Mouse (Mus musculus) common myeloid progenitor, adult 5-6 weeks (primary cell): ENCODE measurements at regions not wholly inside any gene's neighbourhood (a gene's known extent, or its start where the extent isn't known, plus 50 kb on each side); places are given as distances from the start of the nearest gene placed in this dataset.

ENCODE experiments used
- ATAC-seq: replicated peaks from 2 replicates; pipeline ENCODE4 v1.8.0; 2016; ENCODE audit warnings: low read depth, mild to moderate bottlenecking, moderate TSS enrichment, inconsistent platforms; ENCODE audit not compliant: poor library complexity, severe bottlenecking

DNA sequence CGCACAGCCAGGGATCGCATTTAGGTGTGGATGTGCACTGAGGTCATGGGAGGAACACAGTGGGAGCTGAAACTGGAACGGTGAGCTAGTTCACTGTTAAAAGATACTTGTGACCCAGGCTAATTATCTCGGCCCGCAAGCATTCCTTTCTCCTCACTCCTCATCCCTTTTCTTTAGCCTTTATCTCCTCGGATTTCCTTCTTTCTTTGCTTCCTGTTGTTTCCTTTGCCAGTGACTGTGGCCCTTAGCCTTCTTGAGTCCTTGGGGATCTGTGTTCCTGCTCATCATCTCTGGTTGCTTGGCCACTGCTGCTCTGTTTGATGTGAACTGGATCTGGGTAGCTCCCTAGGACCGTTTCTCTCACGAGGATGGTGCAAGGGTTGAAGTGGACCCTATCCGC, 256.0 kb downstream of the Ndfip2 start:
- ATAC-seq, result no peak

DNA sequence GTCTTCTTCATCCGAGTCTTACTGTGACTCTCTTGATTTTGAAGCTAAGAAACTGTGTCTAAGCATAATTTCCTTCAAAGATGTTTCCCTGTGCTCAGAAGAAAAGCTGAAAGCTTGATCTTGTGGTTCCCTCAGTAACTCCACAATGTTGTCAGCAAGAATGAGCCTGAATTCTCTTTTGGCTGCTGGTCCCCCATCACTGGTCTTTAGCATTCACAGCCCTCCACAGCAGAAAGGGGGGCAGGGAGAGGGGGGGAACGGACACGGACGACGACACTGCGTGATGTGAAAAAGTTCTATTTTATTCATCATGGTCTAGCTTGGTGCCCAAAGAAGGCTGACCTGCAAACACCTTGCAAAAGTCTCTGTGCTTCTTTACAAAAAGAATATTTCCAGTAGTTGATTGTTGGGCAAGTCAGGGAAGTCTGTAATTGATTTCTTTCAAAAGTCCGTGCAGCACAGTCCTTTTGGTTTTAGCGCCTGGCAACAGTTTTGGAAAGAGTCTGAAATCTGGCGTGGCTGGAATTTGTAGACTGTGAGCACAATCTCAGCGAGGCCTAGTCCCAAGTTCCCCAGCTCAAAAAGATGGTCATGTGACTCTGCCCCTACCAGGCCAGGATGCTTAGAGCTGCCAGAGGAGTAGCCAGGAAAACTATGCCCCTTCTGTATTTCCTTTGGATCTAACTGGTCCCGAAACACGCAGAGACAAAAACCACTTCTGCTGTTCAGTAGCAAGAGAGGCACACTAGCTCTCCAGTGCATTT, 254.7 kb downstream of the Ndfip2 start:
- no peak for ATAC-seq

GRCm38 (mm10) chr14:105511826-105512225, 253.5 kb downstream of the Ndfip2 start:
- no peak for ATAC-seq

DNA sequence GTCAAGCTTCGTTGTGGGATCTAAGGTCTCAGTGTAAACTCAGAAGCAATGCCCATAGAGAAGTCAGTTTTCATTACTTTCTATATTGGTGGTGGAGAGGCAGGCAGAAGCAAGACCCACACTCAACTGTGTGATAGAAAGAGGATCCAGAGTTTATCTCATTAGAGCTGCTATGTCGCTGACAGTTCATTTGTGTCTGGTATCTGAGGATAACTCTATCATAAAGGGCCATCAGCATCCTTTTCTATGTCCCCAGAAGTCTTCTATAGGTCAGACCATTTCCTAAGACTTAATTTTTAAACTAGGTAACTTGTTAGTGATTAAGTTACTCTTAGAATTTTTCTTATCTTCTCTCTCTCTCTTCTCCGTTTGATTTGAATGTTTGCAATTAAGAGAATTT, 252.8 kb downstream of the Ndfip2 start:
- ATAC-seq, result no peak

- ATAC-seq, result no peak
Observed at GRCm38 (mm10) chr14:105505261-105505660, 246.9 kb downstream of the Ndfip2 start.

- no peak for ATAC-seq
Observed at GRCm38 (mm10) chr14:105504376-105504775, 246.0 kb downstream of the Ndfip2 start.

DNA sequence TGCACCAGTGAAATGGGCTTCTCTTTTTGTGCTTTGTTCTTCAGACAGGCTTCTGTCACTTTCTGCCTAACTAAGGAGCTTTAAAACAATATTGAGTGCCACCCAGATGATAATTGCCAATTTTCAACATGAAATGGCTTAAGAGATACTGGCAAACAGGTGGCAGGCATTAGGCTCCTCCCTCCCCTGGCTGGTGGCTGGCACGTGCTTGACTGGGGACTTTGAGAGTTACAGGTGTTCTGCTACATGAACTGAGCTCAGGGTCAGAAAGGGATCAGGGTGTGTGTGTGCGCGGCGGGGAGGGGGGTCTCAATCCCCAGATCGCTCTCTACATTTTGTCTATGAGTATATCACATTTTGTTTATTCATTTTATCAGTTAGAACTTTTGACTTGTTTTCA, 245.4 kb downstream of the Ndfip2 start:
- no peak for ATAC-seq

- no peak for ATAC-seq
Observed at GRCm38 (mm10) chr14:105502633-105502975, 244.2 kb downstream of the Ndfip2 start.

DNA sequence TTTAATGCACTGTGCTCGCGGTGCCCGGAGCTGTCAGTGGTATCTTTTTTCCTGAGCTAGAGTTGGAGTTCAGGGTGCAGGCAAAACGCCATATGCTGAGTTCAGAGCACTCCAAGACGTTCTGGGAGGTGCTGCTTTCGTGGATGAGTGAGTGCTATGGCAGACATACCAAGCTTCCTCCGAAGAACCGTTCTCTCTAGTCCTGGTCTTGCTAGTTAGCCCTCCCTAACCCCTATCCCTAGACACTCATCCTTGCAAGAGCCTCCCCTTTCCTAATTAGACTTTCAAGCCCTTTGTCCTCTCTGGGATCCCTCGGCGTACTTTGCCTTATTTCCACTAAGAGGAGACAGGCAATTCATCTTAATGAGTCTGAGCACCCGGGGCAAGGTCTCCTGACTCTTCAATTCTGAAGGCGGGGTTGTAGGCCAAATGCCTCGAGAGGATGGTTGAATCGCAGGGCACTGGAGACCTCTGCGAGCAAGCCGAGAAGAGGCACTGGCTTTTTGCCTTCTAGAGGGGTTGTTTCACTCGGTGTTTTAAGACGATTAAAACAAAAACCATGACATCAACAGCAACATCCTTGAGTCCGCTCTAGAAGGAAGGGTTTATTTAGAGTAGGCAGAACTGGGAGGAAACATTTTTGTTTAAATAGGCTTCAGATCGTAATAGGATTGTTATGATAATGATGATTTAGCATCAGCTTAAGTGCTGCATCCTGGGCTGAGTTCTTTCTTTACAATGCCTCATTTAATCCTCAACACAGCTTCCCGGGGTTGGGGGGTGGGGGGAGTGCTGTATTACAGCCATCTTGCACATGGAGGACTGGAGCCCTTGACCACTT, 243.6 kb downstream of the Ndfip2 start:
- no peak for ATAC-seq

GRCm38 (mm10) chr14:105500966-105501741, 242.8 kb downstream of the Ndfip2 start:
- ATAC-seq, result peak; percentile 26; the same call in 1 of the 2 replicates

GRCm38 (mm10) chr14:105499319-105499895, 241.0 kb downstream of the Ndfip2 start:
- ATAC-seq, result peak; percentile 64

- no peak for ATAC-seq
Observed at GRCm38 (mm10) chr14:105498155-105498906, 240.0 kb downstream of the Ndfip2 start.

DNA sequence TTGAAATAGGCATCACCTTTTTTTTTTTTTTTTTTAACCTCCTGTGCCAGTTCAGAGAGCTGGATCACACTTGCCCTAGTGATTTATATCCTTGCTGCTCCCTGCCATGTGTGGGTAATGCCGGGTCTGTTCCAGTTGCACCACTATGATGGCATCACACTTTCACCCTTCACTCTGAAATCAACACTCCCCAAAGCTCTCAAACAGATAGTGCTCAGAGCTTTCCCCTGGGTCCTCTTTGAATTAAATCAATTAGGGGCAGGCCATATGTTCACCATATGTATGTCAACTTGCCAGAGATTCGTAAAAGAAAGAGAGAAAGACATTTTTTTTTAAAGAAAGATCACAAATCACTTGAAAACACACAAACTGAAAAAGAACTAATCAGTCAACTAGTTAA, 236.8 kb downstream of the Ndfip2 start:
- ATAC-seq, result no peak

DNA sequence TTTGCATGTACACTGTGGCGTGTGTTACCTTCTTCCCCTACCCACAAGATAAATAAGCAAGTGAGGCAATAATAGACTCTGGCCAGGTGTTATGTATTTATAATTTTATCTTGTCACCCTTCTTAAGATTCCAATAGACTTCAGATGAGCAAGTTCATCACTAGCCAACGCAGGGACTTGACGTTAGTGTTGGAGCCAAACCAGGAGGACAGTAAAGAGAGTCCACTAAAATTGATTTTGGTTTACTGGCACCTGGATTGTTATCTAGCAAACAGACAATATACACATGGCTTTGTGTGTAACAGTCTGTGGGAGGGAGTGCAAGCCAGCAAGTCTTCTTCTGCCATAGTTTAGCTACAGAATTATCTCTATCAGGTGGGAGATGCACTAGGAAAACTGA, 236.0 kb downstream of the Ndfip2 start:
- no peak for ATAC-seq

DNA sequence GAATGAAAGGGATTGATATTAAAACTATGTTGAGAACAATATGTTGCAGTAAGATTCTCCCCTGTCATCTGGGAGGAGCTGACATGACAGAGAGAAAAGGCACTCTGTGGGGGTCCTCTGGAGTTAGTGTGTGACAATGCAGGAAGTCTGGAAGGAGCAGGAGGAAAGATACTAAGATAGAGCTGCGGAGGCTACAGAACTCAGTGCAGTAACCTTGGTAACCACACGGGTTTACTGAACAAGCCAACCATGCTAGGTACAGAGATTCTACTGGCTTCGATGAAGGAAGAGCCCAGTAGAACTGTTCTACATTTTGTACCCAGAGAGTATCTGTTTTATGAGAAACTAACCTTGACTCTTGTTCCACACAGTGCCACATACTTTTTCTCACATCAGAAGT, 231.8 kb downstream of the Ndfip2 start:
- ATAC-seq, result no peak; the same call in 1 of the 2 replicates

DNA sequence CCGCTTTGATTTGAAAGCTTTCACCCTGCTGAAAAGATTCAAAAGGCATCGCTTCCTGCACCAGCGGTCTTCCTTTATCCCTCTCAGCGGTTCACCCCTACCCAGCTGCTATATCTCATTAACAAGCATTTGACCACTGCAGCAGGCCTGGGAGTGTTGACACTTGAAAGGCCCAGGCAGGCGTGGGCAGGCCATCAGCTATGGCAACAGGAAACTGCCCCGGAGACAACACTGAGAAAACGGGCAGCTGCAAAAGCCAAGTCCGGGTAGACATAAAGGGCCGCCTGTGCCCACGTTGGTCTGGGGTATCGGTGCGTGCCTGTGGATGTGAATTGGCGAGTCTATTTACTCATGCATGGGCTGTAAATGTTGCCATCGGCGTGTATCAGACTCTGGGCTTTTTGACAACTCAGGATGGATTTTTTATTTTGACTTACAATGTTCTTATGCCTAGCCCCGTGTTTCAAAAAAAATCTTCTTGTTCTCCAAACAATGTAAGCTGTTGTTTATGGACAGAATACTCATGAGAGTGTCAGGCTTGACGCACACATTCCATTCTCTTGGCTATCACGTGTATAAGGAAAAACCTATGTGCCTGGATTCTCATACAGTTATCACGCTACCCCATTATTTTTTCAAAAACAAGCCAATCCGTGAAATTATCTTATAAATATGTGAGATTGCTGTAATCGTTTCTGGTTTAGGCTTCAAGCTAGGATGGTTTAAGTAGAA, 225.1 kb downstream of the Ndfip2 start:
- ATAC-seq, result peak; percentile 65

DNA sequence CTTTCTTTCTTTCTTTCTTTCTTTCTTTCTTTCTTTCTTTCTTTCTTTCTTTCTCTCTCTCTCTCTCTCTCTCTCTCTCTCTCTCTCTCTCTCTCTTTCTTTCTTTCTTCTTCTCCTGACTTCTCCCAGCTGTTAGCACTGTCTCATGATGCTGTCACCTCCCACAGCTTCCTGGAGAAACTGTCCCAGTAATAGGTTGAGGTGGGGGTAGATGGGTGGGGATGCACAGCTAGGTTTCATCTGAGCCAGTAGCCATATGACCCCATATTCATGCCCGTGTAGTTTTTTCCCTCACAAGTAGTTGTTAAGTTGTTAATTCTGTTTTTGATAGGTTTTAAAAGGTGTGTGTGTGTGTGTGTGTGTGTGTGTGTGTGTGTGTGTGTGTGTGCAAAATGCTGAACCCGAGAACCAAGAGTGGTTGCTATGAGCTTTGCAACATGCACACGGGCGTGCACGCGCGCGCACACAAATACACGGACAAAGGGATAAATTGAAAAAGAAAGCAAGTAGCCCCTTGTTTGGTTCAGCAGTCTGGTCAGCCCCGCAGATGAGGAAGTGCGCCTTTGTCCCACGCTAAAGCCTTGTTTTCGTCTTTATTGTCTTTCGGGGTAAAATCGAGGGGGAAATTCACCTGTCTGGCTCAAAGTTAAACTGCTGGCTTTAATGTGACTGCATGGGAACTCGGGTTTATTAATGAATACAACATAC, 224.4 kb downstream of the Ndfip2 start:
- ATAC-seq, result peak; percentile 59

DNA sequence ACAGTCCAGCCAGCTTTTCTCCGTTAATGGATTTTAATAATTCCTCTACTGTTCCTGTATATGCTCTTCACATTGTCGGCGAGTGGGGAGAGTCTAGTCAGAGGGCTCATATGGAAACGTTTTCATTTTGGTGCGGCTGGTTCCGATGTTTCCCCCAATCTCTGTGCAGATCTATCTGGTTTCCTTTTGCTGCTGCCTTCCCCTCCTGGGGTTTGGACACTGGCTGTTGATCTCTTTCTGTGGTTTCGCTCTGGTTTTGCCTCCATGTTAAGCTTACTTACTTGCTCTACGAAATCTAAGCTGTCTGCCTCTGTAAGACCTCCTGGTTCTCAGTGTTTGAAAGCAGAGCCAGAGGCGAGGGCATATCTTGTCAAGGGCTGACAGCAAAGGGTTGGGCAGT, 221.7 kb downstream of the Ndfip2 start:
- peak; percentile 73 for ATAC-seq
